Mouse (Mus musculus) forebrain, embryonic 10.5 days (tissue): Measurements from ENCODE around the gene Sowahc. TPM values are rescaled to one million over a fixed set of nuclear protein-coding genes. Genes with fewer than 3 reads are reported as not detected.

Experiments used
- DNase-seq: peaks from one replicate; pipeline ENCODE4 v3.0.0-alpha.2; 2017; ENCODE audit warnings: low spot score; ENCODE audit errors: extremely low spot score
- H3K27ac ChIP-seq: fragments of 300-500 bp; sonication (generic); 2 replicates; pipeline ENCODE4 v1.5.1; 2016; ENCODE audit warnings: mild to moderate bottlenecking
- H3K27me3 ChIP-seq: fragments of 300-500 bp; sonication (generic); 2 replicates; pipeline ENCODE4 v1.6.1; 2016; ENCODE audit warnings: mild to moderate bottlenecking; ENCODE audit not compliant: poor library complexity, severe bottlenecking
- H3K36me3 ChIP-seq: fragments of 300-500 bp; sonication (generic); replicated peaks from 2 replicates; pipeline ENCODE4 v1.6.1; 2016; ENCODE audit warnings: mild to moderate bottlenecking, moderate library complexity
- H3K4me1 ChIP-seq: fragments of 300-500 bp; sonication (generic); 2 replicates; pipeline ENCODE4 v1.6.1; 2016
- H3K4me3 ChIP-seq: fragments of 300-500 bp; sonication (generic); 2 replicates; pipeline ENCODE4 v1.5.1; 2016; ENCODE audit warnings: mild to moderate bottlenecking, moderate library complexity
- H3K9me3 ChIP-seq: fragments of 300-500 bp; sonication (generic); 2 replicates; pipeline ENCODE4 v1.6.1; 2016; ENCODE audit warnings: mild to moderate bottlenecking, moderate library complexity
- WGBS: fragments of 180-500 bp; shearing (Covaris S2); methylation state at CpG from one replicate; pipeline ENCODE4 v1.1.7; 2016; 5-methylcytosine and 5-hydroxymethylcytosine counted together
- polyA plus RNA-seq: library from polyadenylated mRNA; unstranded; fragments of >200 nt; fragmentation: Nextera tagmentation; extraction: Ambion mirVana; gene quantifications from 2 replicates; pipeline ENCODE4 v1.2.1, GENCODE M21; 2016

Sowahc gene
- polyA plus RNA-seq, 1 experiment from 2014 or later = 14.9 TPM

GRCm38 (mm10) chr10:59229205-59229820 lies 7.6 kb downstream of the Sowahc start:
- Histone ChIP-seq H3K36me3 (peaks cover 22% of the 10 kb centered on the region), H3K9me3 (no peaks in the 10 kb centered on the region), H3K27me3 (no peaks in the 10 kb centered on the region), H3K4me1 (peaks cover 9% of the 10 kb centered on the region), H3K27ac (no peak overlapping the region), H3K4me3 (no peak overlapping the region)
- 82% methylated on average over 4 of the region's 4 CpGs for WGBS
- DNase-seq = no peak

- Histone ChIP-seq H3K9me3 (no peaks in the 10 kb centered on the region), H3K4me3 (no peak overlapping the region), H3K36me3 (no peaks in the 10 kb centered on the region), H3K27me3 (no peaks in the 10 kb centered on the region), H3K27ac (no peak overlapping the region), H3K4me1 (no peaks in the 10 kb centered on the region)
- no peak for DNase-seq
- 98% methylated on average over 2 of the region's 2 CpGs for WGBS
These were observed 13.5 kb downstream of the Sowahc start for GRCm38 (mm10) chr10:59235227-59235626.

- 67% methylated on average over 4 of the region's 4 CpGs for WGBS
- no peak for DNase-seq
These were observed 14.1 kb downstream of the Sowahc start for GRCm38 (mm10) chr10:59235847-59236246.

GRCm38 (mm10) chr10:59236486-59236885 lies 14.7 kb downstream of the Sowahc start:
- H3K4me3 ChIP-seq = no peak overlapping the region
- H3K9me3 ChIP-seq = no peaks in the 10 kb centered on the region
- no peaks in the 10 kb centered on the region for H3K4me1 ChIP-seq
- WGBS = 87% methylated on average over 6 of the region's 6 CpGs
- no peak overlapping the region for H3K27ac ChIP-seq
- H3K36me3 ChIP-seq = no peaks in the 10 kb centered on the region
- H3K27me3 ChIP-seq = no peaks in the 10 kb centered on the region
- no peak for DNase-seq

More at GRCm38 (mm10) chr10:59235847-59236246, 14.1 kb downstream of the Sowahc start:
- no peaks in the 10 kb centered on the region for H3K36me3 ChIP-seq
- no peaks in the 10 kb centered on the region for H3K4me1 ChIP-seq
- H3K27me3 ChIP-seq = no peaks in the 10 kb centered on the region
- H3K4me3 ChIP-seq = no peak overlapping the region
- H3K27ac ChIP-seq = no peak overlapping the region
- no peaks in the 10 kb centered on the region for H3K9me3 ChIP-seq

- Histone ChIP-seq H3K4me1 (0 out of 2 replicates have a peak, but pooled peaks cover 8% of the 10 kb centered on the region), H3K27me3 (no peaks in the 10 kb centered on the region), H3K36me3 (no peaks in the 10 kb centered on the region), H3K4me3 (no peak overlapping the region), H3K9me3 (no peaks in the 10 kb centered on the region), H3K27ac (no peak overlapping the region)
- DNase-seq = no peak
- 68% methylated on average over 3 of the region's 3 CpGs for WGBS
These were observed 16.0 kb downstream of the Sowahc start for GRCm38 (mm10) chr10:59237757-59238156.

GRCm38 (mm10) chr10:59241141-59241541 lies 19.4 kb downstream of the Sowahc start:
- 0 out of 2 replicates have a peak, but pooled peaks cover 8% of the 10 kb centered on the region for H3K4me1 ChIP-seq
- no peak overlapping the region for H3K4me3 ChIP-seq
- no peak for DNase-seq
- whole genome bisulfite sequencing = 79% methylated on average over 3 of the region's 3 CpGs
- H3K36me3 ChIP-seq = no peaks in the 10 kb centered on the region
- no peaks in the 10 kb centered on the region for H3K27me3 ChIP-seq
- no peak overlapping the region for H3K27ac ChIP-seq
- H3K9me3 ChIP-seq = no peaks in the 10 kb centered on the region

- Histone ChIP-seq H3K4me3 (no peak overlapping the region), H3K4me1 (no peaks in the 10 kb centered on the region), H3K9me3 (no peaks in the 10 kb centered on the region), H3K27me3 (no peaks in the 10 kb centered on the region), H3K27ac (no peak overlapping the region), H3K36me3 (no peaks in the 10 kb centered on the region)
- WGBS = 91% methylated on average over 3 of the region's 3 CpGs
- DNase-seq = no peak
These were observed 27.8 kb downstream of the Sowahc start for GRCm38 (mm10) chr10:59249531-59249930.

- no peak for DNase-seq
- Histone ChIP-seq H3K36me3 (no peaks in the 10 kb centered on the region), H3K27me3 (no peaks in the 10 kb centered on the region), H3K4me3 (no peak overlapping the region), H3K9me3 (no peaks in the 10 kb centered on the region), H3K4me1 (no peaks in the 10 kb centered on the region), H3K27ac (no peak overlapping the region)
- WGBS = 96% methylated on average over 2 of the region's 2 CpGs
These were observed 28.9 kb downstream of the Sowahc start for GRCm38 (mm10) chr10:59250679-59251078.

- no peaks in the 10 kb centered on the region for H3K9me3 ChIP-seq
- H3K36me3 ChIP-seq = no peaks in the 10 kb centered on the region
- H3K27me3 ChIP-seq = no peaks in the 10 kb centered on the region
- no peaks in the 10 kb centered on the region for H3K4me1 ChIP-seq
- no peak overlapping the region for H3K4me3 ChIP-seq
- no peak overlapping the region for H3K27ac ChIP-seq
- DNase-seq = no peak
- WGBS = 86% methylated on average over 2 of the region's 2 CpGs
These were observed 30.2 kb downstream of the Sowahc start for GRCm38 (mm10) chr10:59251980-59252379.

GRCm38 (mm10) chr10:59252396-59252795 lies 30.6 kb downstream of the Sowahc start:
- DNase-seq = no peak
- no peaks in the 10 kb centered on the region for H3K27me3 ChIP-seq
- 81% methylated on average over 8 of the region's 8 CpGs for WGBS

GRCm38 (mm10) chr10:59253541-59254079 lies 31.9 kb downstream of the Sowahc start:
- no peak for DNase-seq
- WGBS = 83% methylated on average over 8 of the region's 8 CpGs

More at GRCm38 (mm10) chr10:59252396-59252795, 30.6 kb downstream of the Sowahc start:
- no peaks in the 10 kb centered on the region for H3K36me3 ChIP-seq
- H3K4me3 ChIP-seq = no peak overlapping the region
- H3K4me1 ChIP-seq = no peaks in the 10 kb centered on the region
- H3K27ac ChIP-seq = no peak overlapping the region
- no peaks in the 10 kb centered on the region for H3K9me3 ChIP-seq

GRCm38 (mm10) chr10:59256533-59256932 lies 34.8 kb downstream of the Sowahc start:
- Histone ChIP-seq H3K27me3 (no peaks in the 10 kb centered on the region), H3K27ac (no peak overlapping the region), H3K4me3 (no peak overlapping the region), H3K4me1 (peaks cover 3% of the 10 kb centered on the region), H3K36me3 (no peaks in the 10 kb centered on the region), H3K9me3 (no peaks in the 10 kb centered on the region)
- no peak for DNase-seq
- WGBS = 97% methylated on average over 2 of the region's 2 CpGs

More at GRCm38 (mm10) chr10:59253541-59254079, 31.9 kb downstream of the Sowahc start:
- no peak overlapping the region for H3K27ac ChIP-seq
- no peaks in the 10 kb centered on the region for H3K4me1 ChIP-seq
- no peaks in the 10 kb centered on the region for H3K36me3 ChIP-seq
- H3K4me3 ChIP-seq = no peak overlapping the region
- H3K9me3 ChIP-seq = no peaks in the 10 kb centered on the region
- H3K27me3 ChIP-seq = no peaks in the 10 kb centered on the region

GRCm38 (mm10) chr10:59259572-59259971 lies 37.8 kb downstream of the Sowahc start:
- Histone ChIP-seq H3K4me1 (peaks cover 11% of the 10 kb centered on the region), H3K27me3 (no peaks in the 10 kb centered on the region), H3K9me3 (no peaks in the 10 kb centered on the region), H3K36me3 (no peaks in the 10 kb centered on the region), H3K4me3 (no peak overlapping the region), H3K27ac (no peak overlapping the region)
- no peak for DNase-seq
- 84% methylated on average over 6 of the region's 6 CpGs for WGBS
